Mouse (Mus musculus): ENCODE results near the gene Alg14. TPM values are rescaled to one million over a fixed set of nuclear protein-coding genes. Genes with fewer than 3 reads are reported as not detected.

Alg14 gene
- polyA plus RNA-seq, 1 experiment from 2014 or later = 38.2 TPM

GRCm38 (mm10) chr3:121309429-121309828 lies 17.9 kb downstream of the Alg14 start:
- WGBS = 78% methylated on average over 4 of the region's 4 CpGs
- no peak for TF ChIP-seq CTCF (IDR thresholded peaks at IDR 0.05; ENCODE audit: low read depth)
- ATAC-seq (replicated peaks; ENCODE audit: low FRiP score, low read depth) = no peak

GRCm38 (mm10) chr3:121309896-121310714 lies 18.5 kb downstream of the Alg14 start:
- H3K27ac ChIP-seq = no peak overlapping the region
- ATAC-seq (replicated peaks; ENCODE audit: low FRiP score, low read depth) = no peak
- no peaks in the 10 kb centered on the region for H3K36me3 ChIP-seq (ENCODE audit: insufficient read depth, low read length)
- H3K4me1 ChIP-seq (replicated peaks; ENCODE audit: insufficient read depth, low read length) = no peaks in the 10 kb centered on the region
- H3K4me2 ChIP-seq (ENCODE audit: low read length) = no peak overlapping the region
- H3K9me3 ChIP-seq (replicated peaks; ENCODE audit: low read length) = no peaks in the 10 kb centered on the region
- 88% methylated on average over 16 of the region's 16 CpGs for WGBS
- no peak overlapping the region for H3K4me3 ChIP-seq (replicated peaks; ENCODE audit: low read depth, low read length)
- H3K27me3 ChIP-seq (ENCODE audit: insufficient read depth, low read length) = no peaks in the 10 kb centered on the region
- peak; percentile 72 for TF ChIP-seq CTCF (IDR thresholded peaks at IDR 0.05; ENCODE audit: low read depth)
- H3K9ac ChIP-seq (ENCODE audit: low read depth, low read length) = no peak overlapping the region
- DNase-seq (ENCODE audit: low spot score) = peak; percentile 77

More at GRCm38 (mm10) chr3:121309429-121309828, 17.9 kb downstream of the Alg14 start:
- DNase-seq (ENCODE audit: low spot score) = no peak
- H3K4me1 ChIP-seq (replicated peaks; ENCODE audit: insufficient read depth, low read length) = no peaks in the 10 kb centered on the region
- no peaks in the 10 kb centered on the region for H3K9me3 ChIP-seq (replicated peaks; ENCODE audit: low read length)
- no peak overlapping the region for H3K9ac ChIP-seq (ENCODE audit: low read depth, low read length)
- no peak overlapping the region for H3K4me2 ChIP-seq (ENCODE audit: low read length)
- no peak overlapping the region for H3K27ac ChIP-seq
- no peaks in the 10 kb centered on the region for H3K27me3 ChIP-seq (ENCODE audit: insufficient read depth, low read length)
- H3K4me3 ChIP-seq (replicated peaks; ENCODE audit: low read depth, low read length) = no peak overlapping the region
- no peaks in the 10 kb centered on the region for H3K36me3 ChIP-seq (ENCODE audit: insufficient read depth, low read length)

DNA sequence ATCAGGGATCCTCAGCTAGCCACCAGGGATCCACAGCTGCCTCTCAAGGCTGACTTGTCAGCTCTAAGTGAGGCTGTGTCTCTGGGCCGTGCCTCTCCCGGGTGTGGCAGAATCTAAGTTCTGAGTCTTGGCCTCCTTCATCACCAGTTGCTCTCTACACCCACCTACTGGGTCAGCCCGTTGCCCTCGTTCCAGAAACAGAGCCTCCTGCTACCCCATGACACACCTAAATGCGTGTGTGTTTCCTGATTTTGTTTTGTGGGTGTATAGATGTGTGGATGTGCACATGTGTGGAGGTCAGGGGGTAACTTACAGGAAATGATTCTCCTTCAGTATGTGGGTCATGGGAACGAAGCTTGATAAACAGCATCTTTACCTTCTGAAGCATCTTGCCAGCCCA lies 20.9 kb downstream of the Alg14 start:
- no peaks in the 10 kb centered on the region for H3K4me1 ChIP-seq (replicated peaks; ENCODE audit: insufficient read depth, low read length)
- no peaks in the 10 kb centered on the region for H3K27me3 ChIP-seq (ENCODE audit: insufficient read depth, low read length)
- H3K4me2 ChIP-seq (ENCODE audit: low read length) = no peak overlapping the region
- no peaks in the 10 kb centered on the region for H3K36me3 ChIP-seq (ENCODE audit: insufficient read depth, low read length)
- no peak overlapping the region for H3K27ac ChIP-seq
- no peak for TF ChIP-seq CTCF (IDR thresholded peaks at IDR 0.05; ENCODE audit: low read depth)
- no peak overlapping the region for H3K9ac ChIP-seq (ENCODE audit: low read depth, low read length)
- 73% methylated on average over 6 of the region's 6 CpGs for WGBS
- ATAC-seq (replicated peaks; ENCODE audit: low FRiP score, low read depth) = no peak
- H3K9me3 ChIP-seq (replicated peaks; ENCODE audit: low read length) = no peaks in the 10 kb centered on the region
- DNase-seq (ENCODE audit: low spot score) = no peak
- H3K4me3 ChIP-seq (replicated peaks; ENCODE audit: low read depth, low read length) = no peak overlapping the region

DNA sequence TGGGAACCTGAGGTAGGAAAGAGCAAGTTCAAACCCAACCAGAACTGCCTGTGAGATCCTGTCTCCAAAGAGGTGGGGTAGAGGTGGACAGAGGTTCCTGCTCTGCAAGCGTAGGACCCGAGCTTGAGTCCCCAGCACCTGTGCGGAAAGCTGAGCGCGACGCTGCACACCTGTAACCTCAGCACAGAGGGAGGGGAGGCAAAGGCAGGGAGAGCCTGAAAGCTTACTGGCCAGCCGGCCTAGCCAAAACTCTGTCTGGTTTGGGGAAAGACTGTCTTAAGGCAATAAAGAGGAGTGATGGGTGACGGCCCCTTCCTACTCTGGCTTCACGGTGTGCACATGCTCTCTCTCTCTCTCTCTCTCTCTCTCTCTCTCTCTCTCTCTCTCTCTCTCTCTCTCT lies 21.4 kb downstream of the Alg14 start:
- no peak for TF ChIP-seq CTCF (IDR thresholded peaks at IDR 0.05; ENCODE audit: low read depth)
- Histone ChIP-seq H3K27ac (no peak overlapping the region), H3K9ac (ENCODE audit: low read depth, low read length) (no peak overlapping the region), H3K4me2 (ENCODE audit: low read length) (no peak overlapping the region), H3K9me3 (replicated peaks; ENCODE audit: low read length) (no peaks in the 10 kb centered on the region), H3K36me3 (ENCODE audit: insufficient read depth, low read length) (no peaks in the 10 kb centered on the region), H3K4me3 (replicated peaks; ENCODE audit: low read depth, low read length) (no peak overlapping the region), H3K27me3 (ENCODE audit: insufficient read depth, low read length) (no peaks in the 10 kb centered on the region), H3K4me1 (replicated peaks; ENCODE audit: insufficient read depth, low read length) (no peaks in the 10 kb centered on the region)
- WGBS = 42% methylated on average over 9 of the region's 9 CpGs
- peak; percentile 23 for ATAC-seq (replicated peaks; ENCODE audit: low FRiP score, low read depth)
- DNase-seq (ENCODE audit: low spot score) = no peak

GRCm38 (mm10) chr3:121314149-121314548 lies 22.6 kb downstream of the Alg14 start:
- Histone ChIP-seq H3K4me1 (replicated peaks; ENCODE audit: insufficient read depth, low read length) (no peaks in the 10 kb centered on the region), H3K27me3 (ENCODE audit: insufficient read depth, low read length) (no peaks in the 10 kb centered on the region), H3K27ac (no peak overlapping the region), H3K4me2 (ENCODE audit: low read length) (no peak overlapping the region), H3K9me3 (replicated peaks; ENCODE audit: low read length) (no peaks in the 10 kb centered on the region), H3K4me3 (replicated peaks; ENCODE audit: low read depth, low read length) (no peak overlapping the region), H3K9ac (ENCODE audit: low read depth, low read length) (no peak overlapping the region), H3K36me3 (ENCODE audit: insufficient read depth, low read length) (no peaks in the 10 kb centered on the region)
- DNase-seq (ENCODE audit: low spot score) (no peak), ATAC-seq (replicated peaks; ENCODE audit: low FRiP score, low read depth) (no peak)
- 67% methylated on average over 6 of the region's 6 CpGs for WGBS
- TF ChIP-seq CTCF (IDR thresholded peaks at IDR 0.05; ENCODE audit: low read depth) = no peak

DNA sequence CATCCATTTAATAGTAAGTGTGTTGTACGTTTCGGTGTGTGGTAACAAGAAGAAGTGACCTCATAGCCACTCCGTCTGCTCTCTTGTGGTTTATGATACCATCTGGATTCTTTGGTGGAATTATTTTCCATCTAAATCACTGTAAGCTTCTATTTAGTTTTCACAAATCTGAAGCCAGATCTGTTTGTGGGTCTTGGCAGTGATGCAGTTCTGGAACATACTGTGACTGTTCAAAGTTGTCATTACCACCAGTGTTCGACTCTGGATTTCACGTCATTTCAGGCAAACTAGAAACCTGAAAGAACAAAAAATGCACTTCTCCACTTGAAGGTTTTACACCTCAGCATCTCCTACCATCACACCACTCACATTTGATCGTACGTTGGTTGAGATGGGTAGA lies 23.9 kb downstream of the Alg14 start:
- Histone ChIP-seq H3K9me3 (replicated peaks; ENCODE audit: low read length) (no peaks in the 10 kb centered on the region), H3K27ac (no peak overlapping the region), H3K36me3 (ENCODE audit: insufficient read depth, low read length) (no peaks in the 10 kb centered on the region), H3K4me2 (ENCODE audit: low read length) (no peak overlapping the region), H3K4me3 (replicated peaks; ENCODE audit: low read depth, low read length) (no peak overlapping the region), H3K27me3 (ENCODE audit: insufficient read depth, low read length) (no peaks in the 10 kb centered on the region), H3K9ac (ENCODE audit: low read depth, low read length) (no peak overlapping the region), H3K4me1 (replicated peaks; ENCODE audit: insufficient read depth, low read length) (no peaks in the 10 kb centered on the region)
- ATAC-seq (replicated peaks; ENCODE audit: low FRiP score, low read depth) = no peak
- 91% methylated on average over 7 of the region's 7 CpGs for WGBS
- no peak for DNase-seq (ENCODE audit: low spot score)
- TF ChIP-seq CTCF (IDR thresholded peaks at IDR 0.05; ENCODE audit: low read depth) = no peak
